Mouse (Mus musculus) CH12.LX (cell line): ENCODE data around the gene Gucy2c. TPM values are rescaled to one million over a fixed set of nuclear protein-coding genes. Genes with fewer than 3 reads are reported as not detected.

Experiments
- DNase-seq: peaks from one replicate; pipeline ENCODE4 v3.0.0-alpha.2; 2013; ENCODE audit errors: extremely low read depth
- H3K27ac ChIP-seq: 2 replicates; pipeline ENCODE4 v1.5.1; 2012; ENCODE audit warnings: low read depth, mild to moderate bottlenecking, control low read depth, moderate library complexity; ENCODE audit not compliant: insufficient read depth
- H3K27me3 ChIP-seq: replicated peaks from 2 replicates; pipeline ENCODE3; 2012; ENCODE audit warnings: inconsistent platforms
- H3K36me3 ChIP-seq, 2 experiments: replicated peaks in 1 of 2; 2 replicates each; pipeline versions ENCODE3 to v1.6.1; 2012; ENCODE audit warnings: inconsistent platforms in 1 of 2, low read length in 1 of 2, mild to moderate bottlenecking in 1 of 2, mixed read lengths in 1 of 2, moderate library complexity in 1 of 2; ENCODE audit not compliant: control insufficient read depth in 1 of 2, insufficient read depth in 1 of 2
- H3K4me1 ChIP-seq, 2 experiments: 2 replicates each; pipeline ENCODE4 v1.6.1; 2012; ENCODE audit warnings: inconsistent platforms in 1 of 2, moderate library complexity in 1 of 2; ENCODE audit not compliant: insufficient read depth in 2 of 2, control insufficient read depth in 1 of 2
- H3K4me2 ChIP-seq: 2 replicates; pipeline ENCODE4 v1.6.1; 2012; ENCODE audit warnings: low read depth, mild to moderate bottlenecking, control low read depth; ENCODE audit not compliant: poor library complexity, insufficient read depth, severe bottlenecking
- H3K4me3 ChIP-seq, 3 experiments: fragments of 150-350 bp in 1 of 3; sonication (generic) in 1 of 3; replicated peaks in 1 of 3; 2 replicates each; pipeline versions ENCODE3 to v1.5.1; 2011 to 2012; ENCODE audit warnings: low read depth in 2 of 3, low read length in 2 of 3, mild to moderate bottlenecking in 2 of 3, moderate library complexity in 2 of 3, control low read depth in 1 of 3, improper control_type of control experiment in 1 of 3, inconsistent platforms in 1 of 3, mixed read lengths in 1 of 3; ENCODE audit not compliant: poor library complexity in 1 of 3
- H3K79me2 ChIP-seq: replicated peaks from 2 replicates; pipeline ENCODE4 v1.6.1; 2012; ENCODE audit warnings: mild to moderate bottlenecking, moderate library complexity; ENCODE audit not compliant: control insufficient read depth, poor library complexity, insufficient read depth, severe bottlenecking; ENCODE audit errors: extremely low read depth
- H3K9ac ChIP-seq: 2 replicates; pipeline ENCODE4 v1.6.1; 2012; ENCODE audit warnings: low read depth, mild to moderate bottlenecking, control low read depth, moderate library complexity; ENCODE audit not compliant: insufficient read depth
- H3K9me3 ChIP-seq: replicated peaks from 2 replicates; pipeline ENCODE3; 2012; ENCODE audit warnings: low read length, inconsistent platforms, mixed read lengths
- BHLHE40 ChIP-seq: IDR thresholded peaks from 2 replicates; pipeline ENCODE4 v1.6.1; 2011; ENCODE audit warnings: mild to moderate bottlenecking, low read depth, low read length, improper control_type of control experiment
- CHD1 ChIP-seq: IDR thresholded peaks from 2 replicates; pipeline ENCODE4 v1.6.1; 2012; ENCODE audit warnings: low read depth, low read length, improper control_type of control experiment, inconsistent platforms
- CHD2 ChIP-seq: IDR thresholded peaks from 2 replicates; pipeline ENCODE4 v1.6.1; 2011; ENCODE audit warnings: low read length, improper control_type of control experiment
- CTCF ChIP-seq, 2 experiments: IDR thresholded peaks in 1 of 2; conservative IDR thresholded peaks in 1 of 2; 2 replicates each; pipeline ENCODE4 v1.5.1; 2011 to 2012; ENCODE audit warnings: low read depth in 2 of 2, low read length in 2 of 2, improper control_type of control experiment in 1 of 2, inconsistent platforms in 1 of 2, mild to moderate bottlenecking in 1 of 2, moderate library complexity in 1 of 2
- E2F4 ChIP-seq: IDR thresholded peaks from 2 replicates; pipeline ENCODE4 v1.6.1; 2011; ENCODE audit warnings: low read depth, low read length, improper control_type of control experiment; ENCODE audit not compliant: insufficient replicate concordance
- ELF1 ChIP-seq: IDR thresholded peaks from 2 replicates; pipeline ENCODE4 v1.6.1; 2014; ENCODE audit warnings: low read depth, mild to moderate bottlenecking, inconsistent platforms, low read length, improper control_type of control experiment
- EP300 ChIP-seq: IDR thresholded peaks from 2 replicates; pipeline ENCODE4 v1.6.1; 2011; ENCODE audit warnings: low read length, improper control_type of control experiment
- ETS1 ChIP-seq: conservative IDR thresholded peaks from 2 replicates; pipeline ENCODE4 v1.6.1; 2012; ENCODE audit warnings: low read depth, mild to moderate bottlenecking, inconsistent platforms, low read length, improper control_type of control experiment, moderate library complexity
- GABPA ChIP-seq: IDR thresholded peaks from 2 replicates; pipeline ENCODE4 v1.6.1; 2012; ENCODE audit warnings: low read depth, low read length, improper control_type of control experiment, inconsistent platforms; ENCODE audit not compliant: insufficient replicate concordance
- HCFC1 ChIP-seq: IDR thresholded peaks from 2 replicates; pipeline ENCODE4 v1.6.1; 2012; ENCODE audit warnings: low read depth, mild to moderate bottlenecking, inconsistent platforms, low read length, improper control_type of control experiment
- IRF4 ChIP-seq: IDR thresholded peaks from 2 replicates; pipeline ENCODE4 v1.6.1; 2014; ENCODE audit warnings: low read depth, mild to moderate bottlenecking, inconsistent platforms, low read length, improper control_type of control experiment
- JUN ChIP-seq: IDR thresholded peaks from 2 replicates; pipeline ENCODE4 v1.6.1; 2011; ENCODE audit warnings: low read depth, mild to moderate bottlenecking, low read length, improper control_type of control experiment, moderate library complexity; ENCODE audit not compliant: insufficient read depth
- JUND ChIP-seq: conservative IDR thresholded peaks from 2 replicates; pipeline ENCODE4 v1.6.1; 2011; ENCODE audit warnings: low read depth, low read length, improper control_type of control experiment
- KAT2A ChIP-seq: IDR thresholded peaks from 2 replicates; pipeline ENCODE4 v1.6.1; 2012; ENCODE audit warnings: low read length, improper control_type of control experiment, inconsistent platforms; ENCODE audit not compliant: insufficient replicate concordance
- MAFK ChIP-seq: IDR thresholded peaks from 2 replicates; pipeline ENCODE4 v1.6.1; 2011; ENCODE audit warnings: low read length, improper control_type of control experiment; ENCODE audit not compliant: insufficient replicate concordance
- MAX ChIP-seq: IDR thresholded peaks from 2 replicates; pipeline ENCODE4 v1.6.1; 2011; ENCODE audit warnings: low read length, improper control_type of control experiment
- MAZ ChIP-seq: IDR thresholded peaks from 2 replicates; pipeline ENCODE4 v1.6.1; 2012; ENCODE audit warnings: low read depth, mild to moderate bottlenecking, inconsistent platforms, low read length, improper control_type of control experiment, moderate library complexity
- MEF2A ChIP-seq: IDR thresholded peaks from 2 replicates; pipeline ENCODE4 v1.6.1; 2014; ENCODE audit warnings: low read depth, mild to moderate bottlenecking, inconsistent platforms, low read length, improper control_type of control experiment, borderline replicate concordance
- MXI1 ChIP-seq: IDR thresholded peaks from 2 replicates; pipeline ENCODE4 v1.6.1; 2011; ENCODE audit warnings: mild to moderate bottlenecking, low read depth, low read length, improper control_type of control experiment
- MYC ChIP-seq: IDR thresholded peaks from 2 replicates; pipeline ENCODE4 v1.6.1; 2011; ENCODE audit warnings: low read depth, mild to moderate bottlenecking, improper control_type of control experiment, low read length
- NELFE ChIP-seq: IDR thresholded peaks from 2 replicates; pipeline ENCODE4 v1.6.1; 2011; ENCODE audit warnings: low read depth, low read length, improper control_type of control experiment
- NRF1 ChIP-seq: IDR thresholded peaks from 2 replicates; pipeline ENCODE4 v1.6.1; 2014; ENCODE audit warnings: low read depth, mild to moderate bottlenecking, inconsistent platforms, low read length, improper control_type of control experiment, moderate library complexity
- PAX5 ChIP-seq: IDR thresholded peaks from 2 replicates; pipeline ENCODE4 v1.6.1; 2012; ENCODE audit warnings: low read length, inconsistent platforms, mixed read lengths
- POLR2A ChIP-seq: IDR thresholded peaks from 2 replicates; pipeline ENCODE4 v1.6.1; 2011; ENCODE audit warnings: low read depth, mild to moderate bottlenecking, improper control_type of control experiment, low read length
- POLR2AphosphoS2 ChIP-seq: IDR thresholded peaks from 2 replicates; pipeline ENCODE4 v1.6.1; 2011; ENCODE audit warnings: low read depth, low read length, improper control_type of control experiment
- RAD21 ChIP-seq: IDR thresholded peaks from 2 replicates; pipeline ENCODE4 v1.6.1; 2011; ENCODE audit warnings: low read depth, mild to moderate bottlenecking, low read length, improper control_type of control experiment, moderate library complexity
- RCOR1 ChIP-seq: conservative IDR thresholded peaks from 2 replicates; pipeline ENCODE4 v1.6.1; 2012; ENCODE audit warnings: low read depth, mild to moderate bottlenecking, inconsistent platforms, low read length, improper control_type of control experiment
- SIN3A ChIP-seq: IDR thresholded peaks from 2 replicates; pipeline ENCODE4 v1.6.1; 2012; ENCODE audit warnings: low read length, improper control_type of control experiment, inconsistent platforms
- SMC3 ChIP-seq: IDR thresholded peaks from 2 replicates; pipeline ENCODE4 v1.6.1; 2011; ENCODE audit warnings: low read depth, low read length, improper control_type of control experiment
- TBP ChIP-seq: conservative IDR thresholded peaks from 2 replicates; pipeline ENCODE4 v1.6.1; 2011; ENCODE audit warnings: low read depth, low read length, improper control_type of control experiment
- TCF12 ChIP-seq: IDR thresholded peaks from 2 replicates; pipeline ENCODE4 v1.6.1; 2014; ENCODE audit warnings: low read depth, mild to moderate bottlenecking, inconsistent platforms, low read length, improper control_type of control experiment
- UBTF ChIP-seq: IDR thresholded peaks from 2 replicates; pipeline ENCODE4 v1.6.1; 2012; ENCODE audit warnings: low read depth, mild to moderate bottlenecking, inconsistent platforms, low read length, improper control_type of control experiment, moderate library complexity
- USF1 ChIP-seq: IDR thresholded peaks from 2 replicates; pipeline ENCODE4 v1.6.1; 2014; ENCODE audit warnings: low read depth, mild to moderate bottlenecking, inconsistent platforms, low read length, improper control_type of control experiment
- USF2 ChIP-seq: conservative IDR thresholded peaks from 2 replicates; pipeline ENCODE4 v1.6.1; 2011; ENCODE audit warnings: low read depth, low read length, improper control_type of control experiment
- ZC3H11A ChIP-seq: IDR thresholded peaks from 2 replicates; pipeline ENCODE4 v1.6.1; 2012; ENCODE audit warnings: low read depth, mild to moderate bottlenecking, inconsistent platforms, low read length, improper control_type of control experiment
- ZKSCAN1 ChIP-seq: IDR thresholded peaks from 2 replicates; pipeline ENCODE4 v1.6.1; 2012; ENCODE audit warnings: low read depth, inconsistent platforms, low read length, improper control_type of control experiment, borderline replicate concordance
- ZMIZ1 ChIP-seq: IDR thresholded peaks from 2 replicates; pipeline ENCODE4 v1.6.1; 2012; ENCODE audit warnings: low read depth, mild to moderate bottlenecking, inconsistent platforms, low read length, improper control_type of control experiment
- ZNF384 ChIP-seq: IDR thresholded peaks from 2 replicates; pipeline ENCODE4 v1.6.1; 2012; ENCODE audit warnings: low read depth, low read length, improper control_type of control experiment, inconsistent platforms
- dilution Hi-C: fragments of 300-500 bp; cut with MboI; formaldehyde crosslinking; loops from 2 replicates; pipeline ENCODE4 v1.14.3; 2020; ENCODE audit warnings: low sequenced_read_pairs; ENCODE audit not compliant: extremely low pct_unique_long_range_greater_than_20kb, extremely low pct_ligation_motif_present
- in situ Hi-C: fragments of 300-500 bp; cut with MboI; formaldehyde crosslinking; loops from 3 replicates; pipeline ENCODE4 v1.14.3; 2019; ENCODE audit warnings: low sequenced_read_pairs, low pct_ligation_motif_present, low pct_unique_long_range_greater_than_20kb, mixed read lengths
- polyA plus RNA-seq: library from polyadenylated mRNA; unstranded; fragments of >175 nt; gene quantifications from 2 replicates; pipeline ENCODE4 v1.2.1, GENCODE M21; 2012; ENCODE audit warnings: low read depth; ENCODE audit not compliant: insufficient read length
- total RNA-seq, 2 experiments: library from RNA; depleted of rRNA; stranded (reverse); fragments of 300-350 nt in 1 of 2; fragments of >200 nt in 1 of 2; gene quantifications; 2 replicates each; pipeline ENCODE4 v1.2.3; 2012 to 2014

Gene Gucy2c
- total and polyA plus RNA-seq, 3 experiments: 0.08 to 0.13 (median 0.10) TPM

GRCm38 (mm10) chr6:136689790-136690413 is 91.7 kb downstream of the Gucy2c start:
- H3K4me3 ChIP-seq: peak overlapping the region in 1 of 3 experiments; percentile 33
- DNase-seq: peak; percentile 95
- H3K4me2 ChIP-seq: peak overlapping the region; percentile 48
- in situ Hi-C loops: no loop called here
- H3K79me2 ChIP-seq: no peaks in the 10 kb centered on the region
- H3K9ac ChIP-seq: no peak overlapping the region
- peak overlapping the region; percentile 89 for H3K27ac ChIP-seq
- H3K4me1 ChIP-seq: peaks cover 11 to 38% of the 10 kb centered on the region in 2 experiments; a peak in 3 of 4 replicates
- peak; percentile 80 for TF ChIP-seq JUND
- TF ChIP-seq TBP: peak; percentile 55; the same call in 1 of the 2 replicates
- peak; percentile 61 for TF ChIP-seq ELF1
- peak; percentile 66 for TF ChIP-seq BHLHE40
- no peak for TF ChIP-seq PAX5
- TF ChIP-seq UBTF: peak; percentile 73; the same call in 1 of the 2 replicates
- peak; percentile 31 for TF ChIP-seq HCFC1
- 0 out of 2 replicates have a peak, but pooled peaks have one; percentile 1 for TF ChIP-seq MAX
- TF ChIP-seq POLR2AphosphoS2: no peak
- no peak for TF ChIP-seq KAT2A
- peak; percentile 98 for TF ChIP-seq IRF4
- 0 out of 2 replicates have a peak, but pooled peaks have one; percentile 23 for TF ChIP-seq E2F4
- no peak for TF ChIP-seq USF2
- TF ChIP-seq ZNF384: no peak; the same call in 1 of the 2 replicates
- peak; percentile 66 for TF ChIP-seq JUN
- no peak for TF ChIP-seq CTCF (conservative IDR thresholded peaks at IDR 0.05 in 1 of 2, IDR thresholded peaks at IDR 0.05 in 1 of 2; ENCODE audit: low read depth in 2 of 2, low read length in 2 of 2)
- TF ChIP-seq RCOR1: peak; percentile 46; the same call in 1 of the 2 replicates
- TF ChIP-seq NRF1: no peak
- TF ChIP-seq ZC3H11A: no peak
- peak; percentile 81; the same call in 1 of the 2 replicates for TF ChIP-seq MEF2A
- TF ChIP-seq MAZ: 0 out of 2 replicates have a peak, but pooled peaks have one; percentile 27
- no peak for TF ChIP-seq ZKSCAN1
- no peak; the same call in 1 of the 2 replicates for TF ChIP-seq CHD2
- TF ChIP-seq SMC3: peak; percentile 2; the same call in 1 of the 2 replicates
- TF ChIP-seq NELFE: 0 out of 2 replicates have a peak, but pooled peaks have one; percentile 45
- peak; percentile 85 for TF ChIP-seq TCF12
- TF ChIP-seq MAFK: peak; percentile 76
- TF ChIP-seq ETS1: peak; percentile 85
- no peak; the same call in none of the 2 replicates for TF ChIP-seq RAD21
- no peak for TF ChIP-seq CHD1
- TF ChIP-seq GABPA: no peak
- no peak; the same call in 1 of the 2 replicates for TF ChIP-seq MYC
- peak; percentile 68; the same call in 1 of the 2 replicates for TF ChIP-seq ZMIZ1
- no peak; the same call in 1 of the 2 replicates for TF ChIP-seq MXI1
- no peak for TF ChIP-seq USF1
- peak; percentile 54 for TF ChIP-seq POLR2A
- TF ChIP-seq SIN3A: peak; percentile 62
- TF ChIP-seq EP300: peak; percentile 96
- dilution Hi-C loops: no loop called here
- peaks cover 14% of the 10 kb centered on the region for H3K9me3 ChIP-seq
- H3K27me3 ChIP-seq: no peaks in the 10 kb centered on the region
- H3K36me3 ChIP-seq: no peaks in the 10 kb centered on the region
